Mouse (Mus musculus): ENCODE data around the gene Pacrg. TPM values are rescaled to one million over a fixed set of nuclear protein-coding genes. Genes with fewer than 3 reads are reported as not detected.

Gene Pacrg
- polyA plus RNA-seq, 1 experiment from 2014 or later, result 6.4 TPM

GRCm38 (mm10) chr17:10478377-10478776 is 361.7 kb downstream of the Pacrg start:
- H3K4me3 ChIP-seq (ENCODE audit: low read depth, low read length), result no peak overlapping the region
- ATAC-seq (ENCODE audit: insufficient read depth, low FRiP score, low TSS enrichment) (no peak), DNase-seq (ENCODE audit: low spot score) (no peak)
- peaks cover 13% of the 10 kb centered on the region; the same call in 1 of the 2 replicates for H3K4me1 ChIP-seq (ENCODE audit: control insufficient read depth, insufficient read depth, low read length)
- WGBS, result 67% methylated on average over 3 of the region's 3 CpGs
- no peak overlapping the region for H3K9ac ChIP-seq (ENCODE audit: low read length)
- H3K36me3 ChIP-seq (ENCODE audit: control insufficient read depth, insufficient read depth, low read length), result no peaks in the 10 kb centered on the region
- H3K27ac ChIP-seq (ENCODE audit: low read depth, low read length), result no peak overlapping the region
- no peaks in the 10 kb centered on the region for H3K27me3 ChIP-seq (ENCODE audit: control insufficient read depth, insufficient read depth, low read length)
- no peak overlapping the region for H3K4me2 ChIP-seq (ENCODE audit: low read depth)
- no peaks in the 10 kb centered on the region for H3K9me3 ChIP-seq (ENCODE audit: control insufficient read depth, low read length)

- DNase-seq (ENCODE audit: low spot score) (peak; percentile 54), ATAC-seq (ENCODE audit: insufficient read depth, low FRiP score, low TSS enrichment) (no peak; the same call in 1 of the 2 replicates)
- Histone ChIP-seq H3K27ac (ENCODE audit: low read depth, low read length) (peak overlapping the region; percentile 42; the same call in 1 of the 2 replicates), H3K9me3 (ENCODE audit: control insufficient read depth, low read length) (no peaks in the 10 kb centered on the region), H3K4me2 (ENCODE audit: low read depth) (no peak overlapping the region), H3K36me3 (ENCODE audit: control insufficient read depth, insufficient read depth, low read length) (no peaks in the 10 kb centered on the region), H3K9ac (ENCODE audit: low read length) (no peak overlapping the region), H3K4me1 (ENCODE audit: control insufficient read depth, insufficient read depth, low read length) (peaks cover 13% of the 10 kb centered on the region; the same call in 1 of the 2 replicates), H3K4me3 (ENCODE audit: low read depth, low read length) (no peak overlapping the region), H3K27me3 (ENCODE audit: control insufficient read depth, insufficient read depth, low read length) (no peaks in the 10 kb centered on the region)
- 48% methylated on average over 7 of the region's 7 CpGs for WGBS
These were observed 363.3 kb downstream of the Pacrg start for GRCm38 (mm10) chr17:10476807-10477206.

GRCm38 (mm10) chr17:10474972-10475371 is 365.1 kb downstream of the Pacrg start:
- Histone ChIP-seq H3K27ac (ENCODE audit: low read depth, low read length) (no peak overlapping the region), H3K4me3 (ENCODE audit: low read depth, low read length) (no peak overlapping the region), H3K4me2 (ENCODE audit: low read depth) (no peak overlapping the region), H3K9ac (ENCODE audit: low read length) (no peak overlapping the region), H3K9me3 (ENCODE audit: control insufficient read depth, low read length) (no peaks in the 10 kb centered on the region), H3K27me3 (ENCODE audit: control insufficient read depth, insufficient read depth, low read length) (no peaks in the 10 kb centered on the region), H3K36me3 (ENCODE audit: control insufficient read depth, insufficient read depth, low read length) (no peaks in the 10 kb centered on the region), H3K4me1 (ENCODE audit: control insufficient read depth, insufficient read depth, low read length) (peaks cover 13% of the 10 kb centered on the region; the same call in 1 of the 2 replicates)
- DNase-seq (ENCODE audit: low spot score), result no peak
- 87% methylated on average over 6 of the region's 6 CpGs for WGBS
- no peak for ATAC-seq (ENCODE audit: insufficient read depth, low FRiP score, low TSS enrichment)

- WGBS, result 62% methylated on average over 7 of the region's 7 CpGs
- no peak overlapping the region for H3K27ac ChIP-seq (ENCODE audit: low read depth, low read length)
- no peak overlapping the region for H3K4me3 ChIP-seq (ENCODE audit: low read depth, low read length)
- H3K27me3 ChIP-seq (ENCODE audit: control insufficient read depth, insufficient read depth, low read length), result no peaks in the 10 kb centered on the region
- DNase-seq (ENCODE audit: low spot score) (peak; percentile 9), ATAC-seq (ENCODE audit: insufficient read depth, low FRiP score, low TSS enrichment) (no peak)
- H3K4me1 ChIP-seq (ENCODE audit: control insufficient read depth, insufficient read depth, low read length), result peaks cover 13% of the 10 kb centered on the region; the same call in 1 of the 2 replicates
- no peaks in the 10 kb centered on the region for H3K36me3 ChIP-seq (ENCODE audit: control insufficient read depth, insufficient read depth, low read length)
- H3K4me2 ChIP-seq (ENCODE audit: low read depth), result no peak overlapping the region
- no peaks in the 10 kb centered on the region for H3K9me3 ChIP-seq (ENCODE audit: control insufficient read depth, low read length)
- no peak overlapping the region for H3K9ac ChIP-seq (ENCODE audit: low read length)
These were observed 366.2 kb downstream of the Pacrg start for GRCm38 (mm10) chr17:10473826-10474384.

- Histone ChIP-seq H3K36me3 (ENCODE audit: control insufficient read depth, insufficient read depth, low read length) (no peaks in the 10 kb centered on the region), H3K9me3 (ENCODE audit: control insufficient read depth, low read length) (no peaks in the 10 kb centered on the region), H3K27me3 (ENCODE audit: control insufficient read depth, insufficient read depth, low read length) (no peaks in the 10 kb centered on the region), H3K4me3 (ENCODE audit: low read depth, low read length) (no peak overlapping the region), H3K4me2 (ENCODE audit: low read depth) (no peak overlapping the region), H3K9ac (ENCODE audit: low read length) (no peak overlapping the region), H3K27ac (ENCODE audit: low read depth, low read length) (no peak overlapping the region), H3K4me1 (ENCODE audit: control insufficient read depth, insufficient read depth, low read length) (peaks cover 11% of the 10 kb centered on the region; the same call in 1 of the 2 replicates)
- no peak for ATAC-seq (ENCODE audit: insufficient read depth, low FRiP score, low TSS enrichment)
- 90% methylated on average over 6 of the region's 6 CpGs for WGBS
- DNase-seq (ENCODE audit: low spot score), result no peak
These were observed 366.9 kb downstream of the Pacrg start for GRCm38 (mm10) chr17:10473175-10473574.

- Histone ChIP-seq H3K4me1 (ENCODE audit: control insufficient read depth, insufficient read depth, low read length) (no peaks in the 10 kb centered on the region), H3K9me3 (ENCODE audit: control insufficient read depth, low read length) (no peaks in the 10 kb centered on the region), H3K36me3 (ENCODE audit: control insufficient read depth, insufficient read depth, low read length) (no peaks in the 10 kb centered on the region), H3K27ac (ENCODE audit: low read depth, low read length) (no peak overlapping the region), H3K9ac (ENCODE audit: low read length) (no peak overlapping the region), H3K4me2 (ENCODE audit: low read depth) (no peak overlapping the region), H3K4me3 (ENCODE audit: low read depth, low read length) (no peak overlapping the region), H3K27me3 (ENCODE audit: control insufficient read depth, insufficient read depth, low read length) (no peaks in the 10 kb centered on the region)
- 90% methylated on average over 9 of the region's 9 CpGs for WGBS
- DNase-seq (ENCODE audit: low spot score), result no peak
- ATAC-seq (ENCODE audit: insufficient read depth, low FRiP score, low TSS enrichment), result no peak
These were observed 370.1 kb downstream of the Pacrg start for GRCm38 (mm10) chr17:10469874-10470568.

- H3K27me3 ChIP-seq (ENCODE audit: control insufficient read depth, insufficient read depth, low read length), result no peaks in the 10 kb centered on the region
- no peak overlapping the region for H3K27ac ChIP-seq (ENCODE audit: low read depth, low read length)
- H3K36me3 ChIP-seq (ENCODE audit: control insufficient read depth, insufficient read depth, low read length), result no peaks in the 10 kb centered on the region
- DNase-seq (ENCODE audit: low spot score) (no peak), ATAC-seq (ENCODE audit: insufficient read depth, low FRiP score, low TSS enrichment) (no peak)
- H3K4me2 ChIP-seq (ENCODE audit: low read depth), result no peak overlapping the region
- 93% methylated on average over 3 of the region's 3 CpGs for WGBS
- H3K4me3 ChIP-seq (ENCODE audit: low read depth, low read length), result no peak overlapping the region
- H3K4me1 ChIP-seq (ENCODE audit: control insufficient read depth, insufficient read depth, low read length), result no peaks in the 10 kb centered on the region
- H3K9me3 ChIP-seq (ENCODE audit: control insufficient read depth, low read length), result no peaks in the 10 kb centered on the region
- no peak overlapping the region for H3K9ac ChIP-seq (ENCODE audit: low read length)
These were observed 373.0 kb downstream of the Pacrg start for GRCm38 (mm10) chr17:10467102-10467501.

GRCm38 (mm10) chr17:10465467-10465866 is 374.6 kb downstream of the Pacrg start:
- H3K4me1 ChIP-seq (ENCODE audit: control insufficient read depth, insufficient read depth, low read length), result no peaks in the 10 kb centered on the region
- H3K9ac ChIP-seq (ENCODE audit: low read length), result no peak overlapping the region
- no peaks in the 10 kb centered on the region for H3K36me3 ChIP-seq (ENCODE audit: control insufficient read depth, insufficient read depth, low read length)
- no peaks in the 10 kb centered on the region for H3K9me3 ChIP-seq (ENCODE audit: control insufficient read depth, low read length)
- ATAC-seq (ENCODE audit: insufficient read depth, low FRiP score, low TSS enrichment) (no peak), DNase-seq (ENCODE audit: low spot score) (no peak)
- whole genome bisulfite sequencing, result 75% methylated on average over 6 of the region's 6 CpGs
- H3K27me3 ChIP-seq (ENCODE audit: control insufficient read depth, insufficient read depth, low read length), result no peaks in the 10 kb centered on the region
- no peak overlapping the region for H3K4me2 ChIP-seq (ENCODE audit: low read depth)
- H3K4me3 ChIP-seq (ENCODE audit: low read depth, low read length), result no peak overlapping the region
- H3K27ac ChIP-seq (ENCODE audit: low read depth, low read length), result no peak overlapping the region

- no peak for ATAC-seq (ENCODE audit: insufficient read depth, low FRiP score, low TSS enrichment)
- no peak overlapping the region for H3K27ac ChIP-seq (ENCODE audit: low read depth, low read length)
- H3K9me3 ChIP-seq (ENCODE audit: control insufficient read depth, low read length), result no peaks in the 10 kb centered on the region
- no peaks in the 10 kb centered on the region for H3K4me1 ChIP-seq (ENCODE audit: control insufficient read depth, insufficient read depth, low read length)
- WGBS, result 68% methylated on average over 3 of the region's 3 CpGs
- DNase-seq (ENCODE audit: low spot score), result no peak
- no peaks in the 10 kb centered on the region for H3K36me3 ChIP-seq (ENCODE audit: control insufficient read depth, insufficient read depth, low read length)
- no peak overlapping the region for H3K4me2 ChIP-seq (ENCODE audit: low read depth)
- no peaks in the 10 kb centered on the region for H3K27me3 ChIP-seq (ENCODE audit: control insufficient read depth, insufficient read depth, low read length)
- no peak overlapping the region for H3K9ac ChIP-seq (ENCODE audit: low read length)
- H3K4me3 ChIP-seq (ENCODE audit: low read depth, low read length), result no peak overlapping the region
These were observed 375.4 kb downstream of the Pacrg start for GRCm38 (mm10) chr17:10464700-10465099.

Data from neural tube, embryonic 11.5 days (tissue).